Mouse (Mus musculus) thymus, adult 2 months (tissue): ENCODE results near the gene Tm2d1. TPM values are rescaled to one million over a fixed set of nuclear protein-coding genes. Genes with fewer than 3 reads are reported as not detected.

ENCODE experiments used
- DNase-seq: peaks from one replicate; pipeline ENCODE4 v3.0.0; 2021
- H3K27ac ChIP-seq: fragments of 200-500 bp; 2 replicates; pipeline ENCODE4 v1.5.1; 2012; ENCODE audit warnings: low read length, control low read depth; ENCODE audit not compliant: control insufficient read depth, insufficient read depth
- H3K27me3 ChIP-seq: fragments of 200-500 bp; 2 replicates; pipeline ENCODE4 v1.6.1; 2012; ENCODE audit warnings: mild to moderate bottlenecking, low read length, moderate library complexity, mixed read lengths; ENCODE audit not compliant: control insufficient read depth, insufficient read depth
- H3K36me3 ChIP-seq: fragments of 200-500 bp; 2 replicates; pipeline ENCODE4 v1.6.1; 2012; ENCODE audit warnings: mild to moderate bottlenecking, low read length, moderate library complexity; ENCODE audit not compliant: control insufficient read depth, insufficient read depth
- H3K4me1 ChIP-seq: fragments of 200-500 bp; replicated peaks from 2 replicates; pipeline ENCODE4 v1.6.1; 2012; ENCODE audit warnings: low read length; ENCODE audit not compliant: control insufficient read depth, insufficient read depth
- H3K4me3 ChIP-seq: fragments of 200-500 bp; 2 replicates; pipeline ENCODE4 v1.5.1; 2012; ENCODE audit warnings: mild to moderate bottlenecking, low read length, control low read depth, moderate library complexity; ENCODE audit not compliant: control insufficient read depth, insufficient read depth
- CTCF ChIP-seq: fragments of 200-500 bp; IDR thresholded peaks from 2 replicates; pipeline ENCODE4 v1.5.1; 2012; ENCODE audit warnings: mild to moderate bottlenecking, control low read depth, low read length, moderate library complexity, borderline replicate concordance; ENCODE audit not compliant: control insufficient read depth, poor library complexity, insufficient read depth; ENCODE audit errors: extremely low read depth
- POLR2A ChIP-seq: fragments of 200-500 bp; IDR thresholded peaks from 2 replicates; pipeline ENCODE4 v1.6.1; 2012; ENCODE audit warnings: mild to moderate bottlenecking, low read length, control low read depth, moderate library complexity; ENCODE audit not compliant: control insufficient read depth, poor library complexity, insufficient read depth; ENCODE audit errors: extremely low read depth
- WGBS: fragments of 180-500 bp; shearing (Covaris S2); methylation state at CpG from one replicate; pipeline ENCODE4 v1.1.7; 2018; 5-methylcytosine and 5-hydroxymethylcytosine counted together
- polyA plus RNA-seq: library from polyadenylated mRNA; depleted of rRNA; stranded (reverse); fragments of >200 nt; gene quantifications from 2 replicates; pipeline ENCODE4 v1.2.3, GENCODE M21; 2012

Gene Tm2d1
- polyA plus RNA-seq, 1 experiment, result 10.7 TPM

DNA sequence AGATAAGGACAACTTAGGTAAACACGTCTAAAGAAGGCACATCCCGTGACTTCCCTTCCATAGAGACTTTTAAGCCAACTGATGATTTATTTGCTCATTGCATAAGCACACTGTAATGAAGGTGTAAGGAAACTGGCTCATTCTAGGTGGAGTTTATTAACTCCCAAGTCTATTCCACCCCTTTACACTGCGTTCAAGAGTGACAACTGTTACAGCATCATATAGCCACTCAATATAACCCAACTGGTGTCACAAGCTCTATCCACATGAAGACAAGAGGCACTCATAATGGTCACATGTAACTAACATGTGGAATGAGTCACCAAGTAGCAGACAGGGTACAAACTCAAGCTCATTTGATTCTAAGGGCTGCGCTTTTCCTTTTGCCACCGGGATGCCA is 34.5 kb downstream of the Tm2d1 start:
- TF ChIP-seq CTCF, result no peak
- no peak for TF ChIP-seq POLR2A
- H3K4me1 ChIP-seq, result no peaks in the 10 kb centered on the region
- 79% methylated on average over 5 of the region's 5 CpGs for WGBS
- H3K27me3 ChIP-seq, result no peaks in the 10 kb centered on the region
- no peak overlapping the region for H3K27ac ChIP-seq
- DNase-seq, result no peak
- H3K4me3 ChIP-seq, result no peak overlapping the region
- no peaks in the 10 kb centered on the region for H3K36me3 ChIP-seq

- Histone ChIP-seq H3K4me3 (no peak overlapping the region), H3K4me1 (no peaks in the 10 kb centered on the region), H3K27ac (no peak overlapping the region), H3K27me3 (no peaks in the 10 kb centered on the region), H3K36me3 (no peaks in the 10 kb centered on the region)
- DNase-seq, result no peak
- TF ChIP-seq CTCF (no peak), POLR2A (no peak)
- 94% methylated on average over 10 of the region's 10 CpGs for WGBS
Measured at GRCm38 (mm10) chr4:98345783-98346182, 37.3 kb downstream of the Tm2d1 start.

- no peak for TF ChIP-seq POLR2A
- no peak for TF ChIP-seq CTCF
- DNase-seq, result no peak
- H3K4me3 ChIP-seq, result no peak overlapping the region
- no peaks in the 10 kb centered on the region for H3K27me3 ChIP-seq
- no peak overlapping the region for H3K27ac ChIP-seq
- H3K36me3 ChIP-seq, result no peaks in the 10 kb centered on the region
- WGBS, result 34% methylated on average over 10 of the region's 10 CpGs
- H3K4me1 ChIP-seq, result no peaks in the 10 kb centered on the region
Measured at GRCm38 (mm10) chr4:98339992-98340564, 43.0 kb downstream of the Tm2d1 start.

GRCm38 (mm10) chr4:98338636-98339630 is 44.2 kb downstream of the Tm2d1 start:
- Histone ChIP-seq H3K27me3 (no peaks in the 10 kb centered on the region), H3K4me3 (no peak overlapping the region), H3K36me3 (no peaks in the 10 kb centered on the region), H3K4me1 (no peaks in the 10 kb centered on the region), H3K27ac (no peak overlapping the region)
- WGBS, result 90% methylated on average over 14 of the region's 14 CpGs
- TF ChIP-seq CTCF (no peak), POLR2A (no peak)
- no peak for DNase-seq

GRCm38 (mm10) chr4:98337197-98337596 is 45.9 kb downstream of the Tm2d1 start:
- DNase-seq, result no peak
- Histone ChIP-seq H3K36me3 (no peaks in the 10 kb centered on the region), H3K4me3 (no peak overlapping the region), H3K4me1 (no peaks in the 10 kb centered on the region), H3K27ac (no peak overlapping the region), H3K27me3 (no peaks in the 10 kb centered on the region)
- TF ChIP-seq CTCF (no peak), POLR2A (no peak)
- WGBS, result 88% methylated on average over 5 of the region's 5 CpGs

DNA sequence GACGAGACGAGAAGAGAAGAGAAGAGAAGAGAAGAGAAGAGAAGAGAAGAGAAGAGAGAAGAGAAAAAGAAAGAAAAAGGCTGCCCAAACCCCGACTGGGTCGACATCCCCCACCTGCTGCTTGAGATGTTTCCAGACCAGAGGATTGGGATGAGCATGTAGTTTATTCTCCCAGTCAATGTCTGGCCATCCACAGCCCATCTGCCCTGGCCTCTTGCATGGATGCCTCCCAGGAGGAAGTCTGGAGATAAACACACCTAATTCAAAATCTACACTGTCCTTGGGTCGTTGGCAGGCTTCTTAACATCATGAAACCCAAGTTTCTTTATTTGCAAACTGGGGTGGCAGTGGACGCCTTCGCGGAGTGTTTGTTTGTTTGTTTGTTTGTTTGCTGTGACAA is 47.4 kb downstream of the Tm2d1 start:
- Histone ChIP-seq H3K4me3 (no peak overlapping the region), H3K4me1 (no peaks in the 10 kb centered on the region), H3K27me3 (no peaks in the 10 kb centered on the region), H3K36me3 (no peaks in the 10 kb centered on the region), H3K27ac (no peak overlapping the region)
- TF ChIP-seq CTCF (no peak), POLR2A (no peak)
- no peak for DNase-seq
- WGBS, result 82% methylated on average over 8 of the region's 8 CpGs

- no peaks in the 10 kb centered on the region for H3K27me3 ChIP-seq
- under 1% methylated on average over 29 of the region's 29 CpGs for WGBS
- TF ChIP-seq CTCF (peak; percentile 94), POLR2A (no peak)
- H3K36me3 ChIP-seq, result no peaks in the 10 kb centered on the region
- peak; percentile 92 for DNase-seq
- H3K4me1 ChIP-seq, result peaks cover 6% of the 10 kb centered on the region
- no peak overlapping the region for H3K27ac ChIP-seq
- peak overlapping the region; percentile 35 for H3K4me3 ChIP-seq
Measured at GRCm38 (mm10) chr4:98322223-98322622, 60.9 kb downstream of the Tm2d1 start.
